Mouse (Mus musculus) yolk sac, embryonic 10.5 days (tissue): ENCODE measurements around the gene Gm21887.
"Not testable (repeated sequence)": the region's sequence is repeated elsewhere in the genome, so short reads cannot be mapped to it uniquely, and the experiment has no call there.

Source experiments
- DNase-seq: peaks from one replicate; pipeline ENCODE4 v3.0.0-alpha.2; 2017; ENCODE audit warnings: low spot score

The Gm21887 gene

GRCm38 (mm10) chrX:170013421-170013820 is 4.0 kb downstream of the Gm21887 start:
- DNase-seq = not testable (repeated sequence)

- DNase-seq = not testable (repeated sequence)
Observed at GRCm38 (mm10) chrX:170014038-170014437, 4.6 kb downstream of the Gm21887 start.

GRCm38 (mm10) chrX:170015883-170016282 is 6.4 kb downstream of the Gm21887 start:
- not testable (repeated sequence) for DNase-seq

- DNase-seq = peak; percentile 73
Observed at GRCm38 (mm10) chrX:170017333-170018245, 8.1 kb downstream of the Gm21887 start.

GRCm38 (mm10) chrX:170018571-170019218 is 9.2 kb downstream of the Gm21887 start:
- DNase-seq = peak; percentile 66

- peak; percentile 58 for DNase-seq
Observed at GRCm38 (mm10) chrX:170019219-170019953, 9.9 kb downstream of the Gm21887 start.

- not testable (repeated sequence) for DNase-seq
Observed at GRCm38 (mm10) chrX:170019954-170020689, 10.7 kb downstream of the Gm21887 start.

- DNase-seq = peak; percentile 57
Observed at GRCm38 (mm10) chrX:170020690-170021050, 11.2 kb downstream of the Gm21887 start.

GRCm38 (mm10) chrX:170021205-170021604 is 11.7 kb downstream of the Gm21887 start:
- DNase-seq = peak; percentile 4

GRCm38 (mm10) chrX:170021750-170022461 is 12.4 kb downstream of the Gm21887 start:
- DNase-seq = peak; percentile 40
